Mouse (Mus musculus): Measurements from ENCODE around the gene Hoxd3.

Hoxd3 gene

GRCm38 (mm10) chr2:74741979-74742277 is 30.2 kb downstream of the Hoxd3 start:
- DNase-seq (ENCODE audit: low spot score in 2 of 2): no peak

GRCm38 (mm10) chr2:74745540-74746297 is 34.0 kb downstream of the Hoxd3 start:
- DNase-seq (ENCODE audit: low spot score in 2 of 2): no peak

- no peak for DNase-seq (ENCODE audit: low spot score in 2 of 2)
Observed at GRCm38 (mm10) chr2:74746298-74746921, 34.7 kb downstream of the Hoxd3 start.

- no peak for DNase-seq (ENCODE audit: low spot score in 2 of 2)
Observed at GRCm38 (mm10) chr2:74747006-74747405, 35.3 kb downstream of the Hoxd3 start.

- no peak for DNase-seq (ENCODE audit: low spot score in 2 of 2)
Observed at GRCm38 (mm10) chr2:74747661-74748141, 36.0 kb downstream of the Hoxd3 start.

GRCm38 (mm10) chr2:74748436-74748995 is 36.8 kb downstream of the Hoxd3 start:
- DNase-seq (ENCODE audit: low spot score in 2 of 2): no peak

- DNase-seq (ENCODE audit: low spot score in 2 of 2): no peak
Observed at GRCm38 (mm10) chr2:74749337-74750121, 37.8 kb downstream of the Hoxd3 start.

GRCm38 (mm10) chr2:74750731-74751250 is 39.1 kb downstream of the Hoxd3 start:
- DNase-seq (ENCODE audit: low spot score in 2 of 2): no peak

- DNase-seq (ENCODE audit: low spot score in 2 of 2): no peak
Observed at GRCm38 (mm10) chr2:74751861-74752260, 40.1 kb downstream of the Hoxd3 start.

GRCm38 (mm10) chr2:74752431-74753174 is 40.9 kb downstream of the Hoxd3 start:
- no peak for DNase-seq (ENCODE audit: low spot score in 2 of 2)

- DNase-seq (ENCODE audit: low spot score in 2 of 2): no peak
Observed at GRCm38 (mm10) chr2:74753175-74753523, 41.4 kb downstream of the Hoxd3 start.

GRCm38 (mm10) chr2:74753711-74754110 is 42.0 kb downstream of the Hoxd3 start:
- DNase-seq (ENCODE audit: low spot score in 2 of 2): no peak

- no peak for DNase-seq (ENCODE audit: low spot score in 2 of 2)
Observed at GRCm38 (mm10) chr2:74760146-74760545, 48.4 kb downstream of the Hoxd3 start.

GRCm38 (mm10) chr2:74761941-74762340 is 50.2 kb downstream of the Hoxd3 start:
- no peak for DNase-seq (ENCODE audit: low spot score in 2 of 2)

GRCm38 (mm10) chr2:74762522-74763244 is 51.0 kb downstream of the Hoxd3 start, which contains the start of gene Hoxd1:
Gene Hoxd1, plus strand, starts transcription at chr2:74762980.
- no peak for DNase-seq (ENCODE audit: low spot score in 2 of 2)

GRCm38 (mm10) chr2:74763245-74763735 is 51.6 kb downstream of the Hoxd3 start:
- DNase-seq (ENCODE audit: low spot score in 2 of 2): no peak

- DNase-seq (ENCODE audit: low spot score in 2 of 2): no peak
Observed at GRCm38 (mm10) chr2:74763976-74764375, 52.2 kb downstream of the Hoxd3 start.

- no peak for DNase-seq (ENCODE audit: low spot score in 2 of 2)
Observed at GRCm38 (mm10) chr2:74774359-74774758, 62.6 kb downstream of the Hoxd3 start.

- DNase-seq (ENCODE audit: low spot score in 2 of 2): no peak
Observed at GRCm38 (mm10) chr2:74777536-74778275, 66.0 kb downstream of the Hoxd3 start.

- no peak for DNase-seq (ENCODE audit: low spot score in 2 of 2)
Observed at GRCm38 (mm10) chr2:74781386-74781785, 69.7 kb downstream of the Hoxd3 start.
